9 mouse cellular contexts compared by ENCODE assay signal in the genomic region with DNA sequence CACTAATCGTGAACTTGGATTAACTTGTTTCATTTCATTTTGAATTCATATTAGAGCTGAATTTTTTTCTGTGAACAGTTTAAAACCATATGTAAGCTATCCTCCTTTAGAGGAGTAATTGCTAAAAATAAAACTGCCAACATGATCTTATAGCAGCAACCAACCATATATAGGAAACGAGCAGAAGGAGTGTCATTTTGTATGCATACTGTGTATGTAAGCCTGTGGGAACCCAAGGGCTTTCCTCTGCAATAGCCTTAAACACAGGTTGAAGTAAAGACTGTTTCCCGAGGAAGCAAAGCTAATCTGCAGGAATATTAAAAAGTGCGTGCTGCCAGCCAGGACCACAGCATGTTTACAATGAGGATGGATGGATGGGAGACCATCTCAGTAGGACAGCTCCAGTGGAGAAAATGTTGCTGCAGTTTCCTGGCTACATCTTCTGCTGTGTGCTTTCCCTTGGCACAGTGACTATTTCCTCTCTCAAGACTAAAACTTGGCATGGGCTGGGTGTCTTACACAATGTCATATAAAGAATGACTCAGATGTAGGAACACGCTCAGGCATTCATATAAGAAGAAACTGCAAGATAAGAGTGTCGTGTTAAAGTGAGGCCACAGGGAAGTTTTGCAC.
DNase-seq lines count a peak whose midpoint lies in the region; ATAC-seq and TF ChIP-seq lines count a peak whose summit lies in the region.
"Had no signal": no experiment of that assay in that cellular context is flagged by ENCODE, and none has a peak within 500 bp of the region (broad histone marks: within the 10 kb centered on the region; RNA-seq: fewer than 3 reads in every experiment).

No protein-coding gene starts in this region.

- ATAC-seq in forebrain, embryonic 14.5 days = peak; percentile 75; the same call in 1 of the 2 replicates
- no peak for ATAC-seq in forebrain, embryonic 11.5 days (replicated peaks; ENCODE audit: low FRiP score)
- no peak for ATAC-seq in megakaryocyte-erythroid progenitor cell, adult 5-6 weeks (replicated peaks; ENCODE audit: low FRiP score, low TSS enrichment, poor library complexity, severe bottlenecking)

- no peak overlapping the region for H3K27ac ChIP-seq in forebrain, embryonic 14.5 days (ENCODE audit: low read depth, low read length)
- H3K27ac ChIP-seq in forebrain, embryonic 11.5 days (ENCODE audit: low read depth, low read length) = no peak overlapping the region
- peak overlapping the region; percentile 89; the same call in 1 of the 2 replicates for H3K27ac ChIP-seq in cortical plate, adult 2 months (ENCODE audit: insufficient read depth, low read length)
- H3K27ac ChIP-seq: heart, embryonic 13.5 days had no signal

- no peaks in the 10 kb centered on the region for H3K27me3 ChIP-seq in forebrain, embryonic 14.5 days (replicated peaks; ENCODE audit: control insufficient read depth, insufficient read depth, low read length)
- no peaks in the 10 kb centered on the region for H3K27me3 ChIP-seq in forebrain, embryonic 11.5 days (ENCODE audit: control insufficient read depth, insufficient read depth, low read length)
- H3K27me3 ChIP-seq: heart, embryonic 13.5 days had no signal

- H3K4me2 ChIP-seq in forebrain, embryonic 14.5 days (ENCODE audit: low read length) = no peak overlapping the region
- no peak overlapping the region for H3K4me2 ChIP-seq in forebrain, embryonic 11.5 days (ENCODE audit: low read depth, low read length, severe bottlenecking)
- H3K4me2 ChIP-seq: heart, embryonic 13.5 days had no signal

- TF ChIP-seq CTCF in cortical plate, adult 2 months (IDR thresholded peaks at IDR 0.05; ENCODE audit: extremely low read depth, insufficient read depth, low read length) = no peak

- no peak overlapping the region for H3K9ac ChIP-seq in forebrain, embryonic 14.5 days (ENCODE audit: low read length)
- no peak overlapping the region for H3K9ac ChIP-seq in forebrain, embryonic 11.5 days (ENCODE audit: low read length)
- H3K9ac ChIP-seq: heart, embryonic 13.5 days had no signal

- no peak for TF ChIP-seq POLR2A in cortical plate, adult 2 months (IDR thresholded peaks at IDR 0.05; ENCODE audit: extremely low read depth, insufficient read depth, low read length)

- H3K36me3 ChIP-seq in forebrain, embryonic 14.5 days (ENCODE audit: control insufficient read depth, insufficient read depth, low read length) = no peaks in the 10 kb centered on the region
- no peaks in the 10 kb centered on the region for H3K36me3 ChIP-seq in forebrain, embryonic 11.5 days (ENCODE audit: control insufficient read depth, insufficient read depth, low read length)
- H3K36me3 ChIP-seq: heart, embryonic 13.5 days had no signal

- peak; percentile 66 for DNase-seq in forebrain, embryonic 14.5 days (ENCODE audit: low spot score)
- DNase-seq in forebrain, embryonic 11.5 days (ENCODE audit: low spot score) = no peak
- peak; percentile 96 for DNase-seq in 3T3-L1 (ENCODE audit: low read depth, low spot score)
- DNase-seq in left cerebral cortex, postnatal 4 days = peak; percentile 19
- no peak for DNase-seq in embryo, embryonic 9.5 days (ENCODE audit: extremely low spot score)
- no peak for DNase-seq in heart, adult 8-10 months (ENCODE audit: low spot score)

- H3K4me1 ChIP-seq in forebrain, embryonic 14.5 days (ENCODE audit: control insufficient read depth, insufficient read depth, low read length) = no peaks in the 10 kb centered on the region; the same call in 1 of the 2 replicates
- no peaks in the 10 kb centered on the region for H3K4me1 ChIP-seq in forebrain, embryonic 11.5 days (replicated peaks; ENCODE audit: control insufficient read depth, insufficient read depth, low read length)
- peaks cover 5% of the 10 kb centered on the region for H3K4me1 ChIP-seq in cortical plate, adult 2 months (ENCODE audit: control insufficient read depth, insufficient read depth, low read length)

- WGBS in forebrain, embryonic 14.5 days = 59% methylated on average over 6 of the region's 6 CpGs
- WGBS in forebrain, embryonic 11.5 days = 82% methylated on average over 6 of the region's 6 CpGs

- no peaks in the 10 kb centered on the region for H3K9me3 ChIP-seq in forebrain, embryonic 14.5 days (replicated peaks; ENCODE audit: control insufficient read depth, low read length)
- H3K9me3 ChIP-seq in forebrain, embryonic 11.5 days (ENCODE audit: control insufficient read depth, low read length) = no peaks in the 10 kb centered on the region
- H3K9me3 ChIP-seq: heart, embryonic 13.5 days had no signal

- intact Hi-C loops in left cerebral cortex, postnatal 4 days (cut with DNase I) = no loop called here

- no peak overlapping the region for H3K4me3 ChIP-seq in forebrain, embryonic 14.5 days (ENCODE audit: low read depth, low read length)
- no peak overlapping the region for H3K4me3 ChIP-seq in forebrain, embryonic 11.5 days (ENCODE audit: low read depth, low read length)
- no peak overlapping the region for H3K4me3 ChIP-seq in cortical plate, adult 2 months (ENCODE audit: insufficient read depth, low read length)
- H3K4me3 ChIP-seq: heart, embryonic 13.5 days had no signal

Comparison
In these comparisons a context has a peak if more than half of its experiments do, and no peak if none do; other contexts are left out.
1. DNase-seq: peak in forebrain, embryonic 14.5 days (single experiment), 3T3-L1 (single experiment) and left cerebral cortex, postnatal 4 days (single experiment); none in forebrain, embryonic 11.5 days (single experiment), embryo, embryonic 9.5 days (single experiment) and heart, adult 8-10 months (single experiment).